Mouse (Mus musculus) myocyte (in vitro differentiated cells): ENCODE data around the gene Grk1.

ENCODE experiments used
- CEBPB ChIP-seq: IDR thresholded peaks from 2 replicates; pipeline ENCODE4 v1.6.1; 2011; ENCODE audit warnings: mild to moderate bottlenecking, moderate library complexity; ENCODE audit not compliant: poor library complexity, insufficient read depth, severe bottlenecking
- MAX ChIP-seq: IDR thresholded peaks from one replicate; pipeline ENCODE4 v1.6.1; 2011; ENCODE audit warnings: low read depth, mild to moderate bottlenecking, control low read depth
- POLR2A ChIP-seq: IDR thresholded peaks from one replicate; pipeline ENCODE4 v1.6.1; 2011; ENCODE audit warnings: low read depth, mild to moderate bottlenecking, control low read depth, moderate library complexity; ENCODE audit not compliant: insufficient read length
- POLR2AphosphoS2 ChIP-seq: IDR thresholded peaks from one replicate; pipeline ENCODE4 v1.6.1; 2011; ENCODE audit warnings: low read depth, control low read depth; ENCODE audit not compliant: insufficient read length
- REST ChIP-seq: IDR thresholded peaks from one replicate; pipeline ENCODE4 v1.6.1; 2011; ENCODE audit warnings: mild to moderate bottlenecking, control low read depth, moderate library complexity; ENCODE audit not compliant: insufficient read depth, insufficient read length
- TCF12 ChIP-seq: IDR thresholded peaks from one replicate; pipeline ENCODE4 v1.6.1; 2011; ENCODE audit warnings: mild to moderate bottlenecking, control low read depth; ENCODE audit not compliant: poor library complexity, insufficient read depth, severe bottlenecking
- TCF3 ChIP-seq: IDR thresholded peaks from one replicate; pipeline ENCODE4 v1.6.1; 2011; ENCODE audit warnings: low read depth, control low read depth; ENCODE audit not compliant: insufficient read length

DNA sequence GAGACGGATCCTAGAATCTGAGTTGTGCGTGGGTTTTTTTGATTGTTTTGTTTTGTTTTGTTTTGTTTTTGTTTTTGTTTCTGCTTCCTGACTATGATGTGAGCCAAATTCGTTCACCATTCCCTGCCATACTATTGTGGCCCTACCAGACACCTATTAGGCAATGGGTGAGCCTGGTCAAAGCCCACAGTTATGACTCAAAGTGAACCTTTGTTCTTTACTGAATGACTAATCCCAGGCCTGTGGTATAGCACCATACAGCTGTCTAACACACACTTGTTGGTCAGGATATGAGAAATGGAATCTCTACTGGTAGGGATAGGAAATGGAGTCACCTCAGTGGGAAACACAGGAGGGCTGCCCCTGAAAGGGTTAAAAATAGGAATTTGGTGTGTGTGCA, 22.3 kb upstream of the Grk1 start:
- TF ChIP-seq MAX: no peak
- no peak for TF ChIP-seq TCF3
- no peak for TF ChIP-seq POLR2A
- no peak for TF ChIP-seq REST
- no peak for TF ChIP-seq POLR2AphosphoS2
- no peak for TF ChIP-seq TCF12
- TF ChIP-seq CEBPB: no peak
